Mouse (Mus musculus) liver, embryonic 11.5 days (tissue): Measurements from ENCODE around the gene Arhgap29. TPM values are rescaled to one million over a fixed set of nuclear protein-coding genes. Genes with fewer than 3 reads are reported as not detected.

Source experiments
- ATAC-seq: fragments of 200-750 bp; cut with Nextera tagmentation; replicated peaks from 2 replicates; pipeline ENCODE4 v1.8.0; 2017; ENCODE audit warnings: moderate number of reproducible peaks, mild to moderate bottlenecking, moderate TSS enrichment, moderate library complexity; ENCODE audit not compliant: low FRiP score
- DNase-seq: peaks from one replicate; pipeline ENCODE4 v3.0.0-alpha.2; 2017; ENCODE audit warnings: low spot score
- H3K27ac ChIP-seq: fragments of 300-500 bp; sonication (generic); 2 replicates; pipeline ENCODE4 v1.5.1; 2014; ENCODE audit warnings: mild to moderate bottlenecking, low read depth, low read length, control low read depth
- H3K27me3 ChIP-seq: fragments of 300-500 bp; sonication (generic); replicated peaks from 2 replicates; pipeline ENCODE4 v1.6.1; 2014; ENCODE audit warnings: low read length, mixed read lengths; ENCODE audit not compliant: control insufficient read depth, insufficient read depth
- H3K36me3 ChIP-seq: fragments of 300-500 bp; sonication (generic); 2 replicates; pipeline ENCODE4 v1.6.1; 2014; ENCODE audit warnings: mild to moderate bottlenecking, low read length, moderate library complexity, mixed read lengths; ENCODE audit not compliant: control insufficient read depth, insufficient read depth
- H3K4me1 ChIP-seq: fragments of 300-500 bp; sonication (generic); replicated peaks from 2 replicates; pipeline ENCODE4 v1.6.1; 2014; ENCODE audit warnings: low read length, mixed read lengths; ENCODE audit not compliant: control insufficient read depth, insufficient read depth
- H3K4me2 ChIP-seq: fragments of 300-500 bp; sonication (generic); 2 replicates; pipeline ENCODE4 v1.6.1; 2014; ENCODE audit warnings: mild to moderate bottlenecking, control low read depth, moderate library complexity
- H3K4me3 ChIP-seq: fragments of 300-500 bp; sonication (generic); 2 replicates; pipeline ENCODE4 v1.5.1; 2014; ENCODE audit warnings: low read depth, low read length, control low read depth
- H3K9ac ChIP-seq: fragments of 300-500 bp; sonication (generic); 2 replicates; pipeline ENCODE4 v1.6.1; 2014; ENCODE audit warnings: low read depth, low read length, control low read depth
- H3K9me3 ChIP-seq: fragments of 300-500 bp; sonication (generic); 2 replicates; pipeline ENCODE4 v1.6.1; 2016; ENCODE audit warnings: low read length, inconsistent platforms, mixed read lengths; ENCODE audit not compliant: control insufficient read depth
- WGBS: fragments of 180-500 bp; shearing (Covaris S2); extraction: QIAGEN DNeasy Blood & Tissue Kit; methylation state at CpG from one replicate; pipeline ENCODE4 v1.1.7; 2014; 5-methylcytosine and 5-hydroxymethylcytosine counted together
- polyA plus RNA-seq: library from polyadenylated mRNA; unstranded; fragments of >200 nt; fragmentation: Nextera tagmentation; extraction: Ambion mirVana; gene quantifications from 2 replicates; pipeline ENCODE4 v1.2.1, GENCODE M21; 2014

The Arhgap29 gene
- polyA plus RNA-seq, 1 experiment from 2014 or later, result 24.1 TPM

- no peak for ATAC-seq
- WGBS, result 68% methylated on average over 13 of the region's 13 CpGs
- DNase-seq, result no peak
- Histone ChIP-seq H3K9ac (no peak overlapping the region), H3K27me3 (no peaks in the 10 kb centered on the region), H3K4me3 (no peak overlapping the region), H3K9me3 (no peaks in the 10 kb centered on the region), H3K27ac (0 out of 2 replicates have a peak overlapping the region, but pooled peaks have one; percentile 17), H3K4me2 (no peak overlapping the region), H3K4me1 (peaks cover 7% of the 10 kb centered on the region; the same call in 1 of the 2 replicates), H3K36me3 (no peaks in the 10 kb centered on the region)
These were observed 37.7 kb upstream of the Arhgap29 start for GRCm38 (mm10) chr3:121914459-121915185.

- DNase-seq, result no peak
These were observed 37.1 kb upstream of the Arhgap29 start for GRCm38 (mm10) chr3:121915191-121915590.

GRCm38 (mm10) chr3:121916802-121917532 is 35.4 kb upstream of the Arhgap29 start:
- Histone ChIP-seq H3K9ac (no peak overlapping the region), H3K36me3 (no peaks in the 10 kb centered on the region), H3K27me3 (no peaks in the 10 kb centered on the region), H3K9me3 (no peaks in the 10 kb centered on the region), H3K4me3 (no peak overlapping the region), H3K4me1 (peaks cover 7% of the 10 kb centered on the region; the same call in 1 of the 2 replicates), H3K27ac (peak overlapping the region; percentile 60; the same call in 1 of the 2 replicates), H3K4me2 (peak overlapping the region; percentile 28)
- 43% methylated on average over 5 of the region's 5 CpGs for WGBS
- ATAC-seq (peak; percentile 92), DNase-seq (no peak)

More at GRCm38 (mm10) chr3:121915191-121915590, 37.1 kb upstream of the Arhgap29 start:
- H3K4me2 ChIP-seq, result no peak overlapping the region
- no peak overlapping the region for H3K27ac ChIP-seq
- H3K4me1 ChIP-seq, result peaks cover 7% of the 10 kb centered on the region; the same call in 1 of the 2 replicates
- 74% methylated on average over 6 of the region's 6 CpGs for WGBS
- no peaks in the 10 kb centered on the region for H3K27me3 ChIP-seq
- no peak for ATAC-seq
- no peak overlapping the region for H3K4me3 ChIP-seq
- H3K36me3 ChIP-seq, result no peaks in the 10 kb centered on the region
- no peak overlapping the region for H3K9ac ChIP-seq
- H3K9me3 ChIP-seq, result no peaks in the 10 kb centered on the region

GRCm38 (mm10) chr3:121917658-121918057 is 34.7 kb upstream of the Arhgap29 start:
- H3K4me3 ChIP-seq, result no peak overlapping the region
- no peaks in the 10 kb centered on the region for H3K9me3 ChIP-seq
- ATAC-seq, result no peak
- no peaks in the 10 kb centered on the region for H3K36me3 ChIP-seq
- H3K4me1 ChIP-seq, result peaks cover 7% of the 10 kb centered on the region; the same call in 1 of the 2 replicates
- no peak overlapping the region for H3K9ac ChIP-seq
- no peak overlapping the region for H3K27ac ChIP-seq
- H3K27me3 ChIP-seq, result no peaks in the 10 kb centered on the region
- DNase-seq, result no peak
- 77% methylated on average over 7 of the region's 7 CpGs for WGBS
- no peak overlapping the region for H3K4me2 ChIP-seq

GRCm38 (mm10) chr3:121919961-121920360 is 32.4 kb upstream of the Arhgap29 start:
- Histone ChIP-seq H3K9me3 (no peaks in the 10 kb centered on the region), H3K4me1 (peaks cover 7% of the 10 kb centered on the region; the same call in 1 of the 2 replicates), H3K27ac (no peak overlapping the region), H3K4me3 (no peak overlapping the region), H3K27me3 (no peaks in the 10 kb centered on the region), H3K4me2 (no peak overlapping the region), H3K9ac (no peak overlapping the region), H3K36me3 (no peaks in the 10 kb centered on the region)
- no peak for ATAC-seq
- 85% methylated on average over 5 of the region's 5 CpGs for WGBS
- no peak for DNase-seq

GRCm38 (mm10) chr3:121920769-121921168 is 31.6 kb upstream of the Arhgap29 start:
- Histone ChIP-seq H3K4me2 (no peak overlapping the region), H3K4me1 (peaks cover 7% of the 10 kb centered on the region; the same call in 1 of the 2 replicates), H3K27me3 (no peaks in the 10 kb centered on the region), H3K27ac (no peak overlapping the region), H3K36me3 (no peaks in the 10 kb centered on the region), H3K9ac (no peak overlapping the region), H3K4me3 (no peak overlapping the region), H3K9me3 (no peaks in the 10 kb centered on the region)
- no peak for DNase-seq
- WGBS, result 80% methylated on average over 3 of the region's 3 CpGs
- ATAC-seq, result no peak

- H3K4me1 ChIP-seq, result no peaks in the 10 kb centered on the region
- 66% methylated on average over 11 of the region's 11 CpGs for WGBS
- H3K4me3 ChIP-seq, result no peak overlapping the region
- DNase-seq, result no peak
- no peak overlapping the region for H3K4me2 ChIP-seq
- H3K36me3 ChIP-seq, result no peaks in the 10 kb centered on the region
- no peaks in the 10 kb centered on the region for H3K9me3 ChIP-seq
- ATAC-seq, result no peak
- H3K27me3 ChIP-seq, result no peaks in the 10 kb centered on the region
- H3K9ac ChIP-seq, result no peak overlapping the region
- no peak overlapping the region for H3K27ac ChIP-seq
These were observed 27.4 kb upstream of the Arhgap29 start for GRCm38 (mm10) chr3:121924768-121925486.

- H3K4me1 ChIP-seq, result no peaks in the 10 kb centered on the region
- no peak overlapping the region for H3K4me2 ChIP-seq
- H3K9ac ChIP-seq, result no peak overlapping the region
- DNase-seq (no peak), ATAC-seq (no peak)
- 72% methylated on average over 3 of the region's 3 CpGs for WGBS
- no peaks in the 10 kb centered on the region for H3K36me3 ChIP-seq
- no peak overlapping the region for H3K4me3 ChIP-seq
- H3K27me3 ChIP-seq, result no peaks in the 10 kb centered on the region
- H3K9me3 ChIP-seq, result no peaks in the 10 kb centered on the region
- no peak overlapping the region for H3K27ac ChIP-seq
These were observed 24.7 kb upstream of the Arhgap29 start for GRCm38 (mm10) chr3:121927601-121928000.
